Mouse (Mus musculus) naive thymus-derived CD4-positive, alpha-beta T cell, adult 5 months (primary cell): ENCODE data around the gene Nisch. TPM values are rescaled to one million over a fixed set of nuclear protein-coding genes. Genes with fewer than 3 reads are reported as not detected.

Experiments used
- polyA plus RNA-seq: library from polyadenylated mRNA; unstranded; fragments of 100-300 nt; shearing (Covaris generic); gene quantifications from one replicate; pipeline ENCODE4 v1.2.1, GENCODE M21; 2017

The Nisch gene
- 291 TPM for polyA plus RNA-seq

GRCm38 (mm10) chr14:31216846-31217245 is at the start of gene Nisch:
Nisch (minus strand) TSS chr14:31216946.

DNA sequence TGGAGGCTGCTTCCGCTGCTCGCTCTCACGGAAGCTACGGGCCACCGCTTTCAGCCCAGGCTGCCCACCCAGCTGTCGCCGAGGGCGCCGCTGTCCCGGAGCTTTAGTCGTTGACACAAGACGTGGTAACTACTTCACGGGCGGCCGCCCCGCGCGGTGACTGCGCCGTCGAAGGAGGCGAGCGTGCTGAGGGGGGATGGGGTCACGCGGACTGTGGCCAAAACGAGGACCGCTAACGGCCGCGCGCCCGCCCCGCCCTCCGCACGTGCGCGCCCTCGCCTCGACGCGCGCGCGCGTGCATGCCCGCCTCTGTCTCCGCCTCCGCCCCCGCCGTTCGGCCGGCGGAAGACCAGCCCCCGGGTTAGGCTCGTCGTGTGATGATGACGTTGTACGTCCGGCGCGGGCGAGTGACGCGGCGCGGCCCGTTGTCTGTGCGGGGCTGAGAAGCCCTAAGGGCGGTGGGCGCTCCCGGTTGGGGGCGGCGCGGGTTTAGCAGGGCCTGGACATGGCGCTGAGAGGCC is 34.4 kb upstream of the Nisch start, which contains the start of the genes Phf7 and Bap1:
Phf7 (minus strand) TSS at position 234 of the 521 bp plus-strand sequence.
Bap1 (plus strand) TSS at position 367 of the 521 bp plus-strand sequence.

GRCm38 (mm10) chr14:31217666-31218065 is 920 bp upstream of the Nisch start, which contains the start of gene Sema3g:
Sema3g (plus strand) TSS chr14:31217860.

GRCm38 (mm10) chr14:31208084-31208483 is 8.7 kb downstream of the Nisch start, which contains the start of gene Tnnc1:
Tnnc1 (plus strand) TSS chr14:31208312.

GRCm38 (mm10) chr14:31168425-31168824 is 48.3 kb downstream of the Nisch start, which contains the start of gene Stab1:
Stab1 (minus strand) TSS chr14:31168641.

GRCm38 (mm10) chr14:31130236-31131220 is 86.2 kb downstream of the Nisch start, which contains the start of gene Nt5dc2:
Nt5dc2 (plus strand) TSS chr14:31131053.

GRCm38 (mm10) chr14:31128826-31129219 is 87.9 kb downstream of the Nisch start, which contains the start of gene Smim4:
Smim4 (minus strand) TSS chr14:31128956.

Other genes with a start within 250 kb of the Nisch start
- gene Glt8d1, start 215.5 kb downstream of the Nisch start, polyA plus RNA-seq, result 8.1 TPM
- gene Spcs1, start 215.3 kb downstream of the Nisch start, polyA plus RNA-seq, result 160 TPM
- gene Pbrm1, start 197.8 kb downstream of the Nisch start, polyA plus RNA-seq, result 181 TPM
- 134 TPM for gene Gnl3, start 197.8 kb downstream of the Nisch start, polyA plus RNA-seq
- 63.6 TPM for gene Smim4, start 88.0 kb downstream of the Nisch start, polyA plus RNA-seq
- gene Nt5dc2, start 85.9 kb downstream of the Nisch start, polyA plus RNA-seq, result 0.71 TPM
- 0.25 TPM for gene Stab1, start 48.3 kb downstream of the Nisch start, polyA plus RNA-seq
- not detected for gene Tnnc1, start 8.6 kb downstream of the Nisch start, polyA plus RNA-seq
- not detected for gene Sema3g, start 914 bp upstream of the Nisch start, polyA plus RNA-seq
- gene Phf7, start 34.4 kb upstream of the Nisch start, polyA plus RNA-seq, result 8.5 TPM
- gene Bap1, start 34.5 kb upstream of the Nisch start, polyA plus RNA-seq, result 108 TPM
- gene Dnah1, start 107.0 kb upstream of the Nisch start, polyA plus RNA-seq, result not detected
- gene Capn7, start 119.7 kb upstream of the Nisch start, polyA plus RNA-seq, result 71.1 TPM
- 127 TPM for gene Sh3bp5, start 219.1 kb upstream of the Nisch start, polyA plus RNA-seq